Mouse (Mus musculus) intestine, embryonic 15.5 days (tissue): ENCODE measurements at regions not wholly inside any gene's neighbourhood (a gene's known extent, or its start where the extent isn't known, plus 50 kb on each side); places are given as distances from the start of the nearest gene placed in this dataset.

Source experiments
- ATAC-seq: fragments of 200-750 bp; cut with Nextera tagmentation; 2 replicates; pipeline ENCODE4 v1.8.0; 2017; ENCODE audit warnings: moderate TSS enrichment, moderate library complexity
- H3K27ac ChIP-seq: fragments of 300-500 bp; sonication (generic); 2 replicates; pipeline ENCODE4 v1.5.1; 2015; ENCODE audit warnings: mild to moderate bottlenecking, inconsistent platforms
- H3K27me3 ChIP-seq: fragments of 300-500 bp; sonication (generic); replicated peaks from 2 replicates; pipeline ENCODE4 v1.6.1; 2015; ENCODE audit warnings: inconsistent platforms
- H3K36me3 ChIP-seq: fragments of 300-500 bp; sonication (generic); 2 replicates; pipeline ENCODE4 v1.6.1; 2015; ENCODE audit warnings: inconsistent platforms
- H3K4me1 ChIP-seq: fragments of 300-500 bp; sonication (generic); replicated peaks from 2 replicates; pipeline ENCODE4 v1.6.1; 2015; ENCODE audit warnings: inconsistent platforms
- H3K4me2 ChIP-seq: fragments of 300-500 bp; sonication (generic); replicated peaks from 2 replicates; pipeline ENCODE4 v1.6.1; 2015; ENCODE audit warnings: mild to moderate bottlenecking, inconsistent platforms
- H3K4me3 ChIP-seq: fragments of 300-500 bp; sonication (generic); replicated peaks from 2 replicates; pipeline ENCODE4 v1.5.1; 2015; ENCODE audit warnings: inconsistent platforms
- H3K9ac ChIP-seq: fragments of 300-500 bp; sonication (generic); 2 replicates; pipeline ENCODE4 v1.6.1; 2015; ENCODE audit warnings: inconsistent platforms
- H3K9me3 ChIP-seq: fragments of 300-500 bp; sonication (generic); 2 replicates; pipeline ENCODE4 v1.6.1; 2016; ENCODE audit warnings: inconsistent platforms
- WGBS: fragments of 180-500 bp; shearing (Covaris S2); methylation state at CpG from one replicate; pipeline ENCODE4 v1.1.7; 2015; 5-methylcytosine and 5-hydroxymethylcytosine counted together

DNA sequence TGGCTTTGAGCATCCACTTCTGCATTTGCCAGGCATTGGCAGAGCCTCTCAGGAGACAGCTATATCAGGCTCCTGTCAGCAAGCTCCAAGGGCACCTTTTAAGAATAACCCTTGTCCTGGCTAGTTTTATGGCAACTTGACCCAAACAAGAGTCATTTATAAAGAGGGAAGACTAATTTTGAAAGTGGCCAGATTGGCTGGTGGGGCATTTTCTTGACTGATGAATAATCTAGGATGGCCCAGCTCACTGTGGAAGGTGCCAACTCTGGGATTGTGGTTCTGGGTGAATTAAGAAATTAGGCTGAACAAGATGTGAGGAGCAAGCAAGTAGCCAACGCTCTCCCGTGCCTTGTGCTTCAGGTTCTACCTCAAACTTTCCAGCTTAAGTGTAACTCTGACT lies 937.8 kb downstream of the Gsdmc2 start:
- 88% methylated on average over 2 of the region's 2 CpGs for WGBS
- H3K27me3 ChIP-seq, result no peaks in the 10 kb centered on the region
- no peak for ATAC-seq
- no peak overlapping the region for H3K4me2 ChIP-seq
- H3K4me1 ChIP-seq, result peaks cover 3% of the 10 kb centered on the region; the same call in 1 of the 2 replicates
- no peak overlapping the region for H3K4me3 ChIP-seq
- H3K9ac ChIP-seq, result no peak overlapping the region
- H3K36me3 ChIP-seq, result no peaks in the 10 kb centered on the region
- H3K27ac ChIP-seq, result no peak overlapping the region
- H3K9me3 ChIP-seq, result no peaks in the 10 kb centered on the region

DNA sequence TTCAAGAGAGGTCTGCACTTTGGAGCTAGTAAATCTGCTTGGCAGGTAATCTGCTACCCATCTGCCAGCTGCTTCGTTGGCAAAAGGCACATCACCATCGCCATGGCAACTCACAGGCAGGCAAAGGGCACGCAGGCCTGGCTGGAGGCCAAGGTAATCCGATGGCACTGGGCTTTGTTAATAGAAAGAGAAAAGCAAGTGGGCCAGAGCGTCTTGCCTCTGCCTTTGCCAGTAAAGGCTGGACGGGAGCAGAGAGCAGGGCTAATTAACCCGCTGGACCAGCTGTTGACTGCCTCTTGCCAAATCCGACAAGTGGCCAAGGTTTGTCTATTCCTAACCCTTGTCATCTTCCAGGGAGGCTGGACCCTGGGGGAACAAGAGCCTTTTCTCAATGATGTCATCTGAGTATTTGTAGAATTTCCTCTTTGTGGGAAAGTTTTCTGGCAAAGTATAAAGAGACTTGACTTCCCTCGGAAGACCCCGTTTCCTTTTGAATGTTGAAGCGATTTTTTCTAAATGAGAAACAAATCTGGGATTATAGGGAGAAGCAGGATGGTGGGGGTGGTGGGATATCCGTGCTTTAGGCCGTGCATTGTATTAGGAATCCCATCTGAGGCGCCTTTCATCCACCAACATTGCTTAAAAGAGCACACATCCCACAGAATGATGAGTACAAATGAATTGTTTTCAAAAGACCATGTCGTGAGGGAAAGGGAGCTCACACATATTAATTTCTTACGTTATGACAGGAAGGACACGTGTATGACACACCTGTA lies 941.7 kb downstream of the Gsdmc2 start:
- Histone ChIP-seq H3K4me3 (no peak overlapping the region), H3K9me3 (no peaks in the 10 kb centered on the region), H3K36me3 (no peaks in the 10 kb centered on the region), H3K4me1 (peaks cover 3% of the 10 kb centered on the region; the same call in 1 of the 2 replicates), H3K4me2 (peak overlapping the region; percentile 28; the same call in 1 of the 2 replicates), H3K27me3 (no peaks in the 10 kb centered on the region), H3K9ac (no peak overlapping the region), H3K27ac (no peak overlapping the region)
- WGBS, result 36% methylated on average over 17 of the region's 17 CpGs
- peak; percentile 75 for ATAC-seq

DNA sequence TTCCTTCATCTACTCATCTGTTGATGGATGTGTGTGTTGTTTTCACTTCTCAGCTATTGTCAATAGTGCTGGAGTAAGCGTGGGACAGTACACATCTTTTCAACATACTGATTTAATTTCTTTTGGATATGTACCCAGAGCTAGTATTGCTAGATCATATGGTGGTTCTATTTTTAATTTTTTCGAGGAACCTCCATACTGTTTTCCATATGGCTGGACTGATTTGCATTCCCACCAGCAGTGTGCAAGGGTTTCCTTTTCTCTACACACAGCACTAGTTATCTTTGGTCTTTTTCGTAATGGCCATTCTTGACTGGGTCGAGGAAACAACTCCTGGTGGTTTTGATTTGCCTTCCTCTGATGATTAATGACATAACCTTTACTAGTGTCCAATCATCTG lies 943.0 kb downstream of the Gsdmc2 start:
- Histone ChIP-seq H3K27me3 (no peaks in the 10 kb centered on the region), H3K4me1 (peaks cover 3% of the 10 kb centered on the region; the same call in 1 of the 2 replicates), H3K4me2 (no peak overlapping the region), H3K9me3 (no peaks in the 10 kb centered on the region), H3K27ac (no peak overlapping the region), H3K36me3 (no peaks in the 10 kb centered on the region), H3K4me3 (no peak overlapping the region), H3K9ac (no peak overlapping the region)
- WGBS, result 83% methylated on average over 4 of the region's 4 CpGs
- no peak for ATAC-seq

DNA sequence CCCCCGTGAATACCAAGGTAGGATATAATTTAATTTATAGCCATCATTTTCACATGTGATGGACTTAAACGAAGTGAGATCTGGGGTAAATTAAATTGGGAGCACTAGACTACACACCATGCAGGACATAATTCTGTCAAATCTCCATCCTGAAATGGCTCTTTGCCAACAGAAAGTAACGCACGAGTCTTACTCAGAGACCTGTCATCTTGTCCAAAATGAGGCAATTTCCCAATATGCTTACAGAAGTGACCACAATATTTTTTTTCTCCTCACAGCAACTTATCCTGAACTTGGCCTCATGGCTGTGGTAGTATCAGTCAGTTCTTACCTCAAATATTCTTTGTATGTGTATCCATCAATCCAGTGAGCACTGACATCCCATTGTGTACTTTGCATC lies 955.2 kb downstream of the Gsdmc2 start:
- no peaks in the 10 kb centered on the region for H3K9me3 ChIP-seq
- H3K27ac ChIP-seq, result no peak overlapping the region
- H3K4me2 ChIP-seq, result no peak overlapping the region
- no peak overlapping the region for H3K9ac ChIP-seq
- ATAC-seq, result no peak
- H3K4me3 ChIP-seq, result no peak overlapping the region
- H3K36me3 ChIP-seq, result no peaks in the 10 kb centered on the region
- no peaks in the 10 kb centered on the region for H3K4me1 ChIP-seq
- WGBS, result 77% methylated on average over 4 of the region's 4 CpGs
- no peaks in the 10 kb centered on the region for H3K27me3 ChIP-seq

DNA sequence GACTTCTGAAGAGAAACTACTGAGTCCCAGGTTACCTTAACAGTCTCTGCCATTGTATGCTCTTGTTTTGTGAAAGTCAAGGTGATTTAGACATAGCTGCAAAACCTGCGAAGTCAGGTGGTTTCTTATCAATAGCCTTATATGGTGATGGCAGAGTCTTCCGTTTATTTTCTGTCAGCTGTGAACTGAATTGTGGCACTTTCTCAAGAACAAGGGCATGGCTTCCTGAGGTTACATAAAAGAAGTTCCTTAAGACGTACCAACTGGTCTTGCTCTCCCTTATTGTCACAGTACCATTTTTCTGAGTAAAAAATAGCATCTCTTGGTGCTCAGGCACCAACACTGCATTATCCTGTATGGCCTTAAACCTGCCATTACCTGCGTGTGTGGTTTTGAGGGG lies 959.6 kb downstream of the Gsdmc2 start:
- H3K27me3 ChIP-seq, result no peaks in the 10 kb centered on the region
- no peak overlapping the region for H3K27ac ChIP-seq
- no peaks in the 10 kb centered on the region for H3K9me3 ChIP-seq
- no peak overlapping the region for H3K4me3 ChIP-seq
- no peaks in the 10 kb centered on the region for H3K4me1 ChIP-seq
- H3K36me3 ChIP-seq, result no peaks in the 10 kb centered on the region
- ATAC-seq, result no peak
- no peak overlapping the region for H3K9ac ChIP-seq
- no peak overlapping the region for H3K4me2 ChIP-seq
- 75% methylated on average over 4 of the region's 4 CpGs for WGBS

DNA sequence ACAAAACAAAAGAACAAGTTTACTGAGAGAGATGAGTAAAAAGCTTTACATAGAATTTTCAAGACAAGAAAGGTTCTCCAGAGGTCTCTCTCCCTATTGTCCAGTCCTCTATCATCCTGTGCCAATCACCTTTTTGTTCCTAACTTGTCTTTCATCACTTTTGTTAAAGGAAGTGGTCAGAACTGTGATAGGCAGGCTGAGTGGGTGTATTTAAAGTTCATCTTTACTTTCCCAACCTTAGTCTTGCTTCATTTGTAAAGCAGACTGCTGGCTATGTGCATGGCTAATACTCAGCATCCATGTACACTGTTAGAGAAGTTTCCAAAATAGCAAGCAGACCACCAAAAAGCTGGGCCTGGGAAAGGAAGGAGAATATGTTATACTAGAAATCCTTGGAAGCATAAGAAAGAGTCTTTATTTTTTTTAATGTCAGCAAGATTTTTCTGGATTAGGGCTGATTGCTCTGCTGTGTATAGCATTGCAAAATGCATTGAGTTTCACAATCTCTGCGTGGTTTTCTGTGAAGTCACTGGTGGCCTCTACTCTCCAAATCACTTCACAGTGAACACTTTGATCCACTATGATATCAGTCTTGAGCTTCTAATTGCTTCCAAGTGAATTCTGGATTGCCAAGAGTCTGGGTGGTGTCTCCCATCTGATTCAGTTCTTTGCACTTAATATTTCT lies 973.8 kb downstream of the Gsdmc2 start:
- no peak overlapping the region for H3K4me3 ChIP-seq
- H3K9ac ChIP-seq, result no peak overlapping the region
- 84% methylated on average over 1 of the region's 1 CpGs for WGBS
- H3K27me3 ChIP-seq, result no peaks in the 10 kb centered on the region
- H3K27ac ChIP-seq, result no peak overlapping the region
- no peaks in the 10 kb centered on the region for H3K36me3 ChIP-seq
- no peaks in the 10 kb centered on the region for H3K4me1 ChIP-seq
- no peak for ATAC-seq
- no peak overlapping the region for H3K4me2 ChIP-seq
- no peaks in the 10 kb centered on the region for H3K9me3 ChIP-seq

DNA sequence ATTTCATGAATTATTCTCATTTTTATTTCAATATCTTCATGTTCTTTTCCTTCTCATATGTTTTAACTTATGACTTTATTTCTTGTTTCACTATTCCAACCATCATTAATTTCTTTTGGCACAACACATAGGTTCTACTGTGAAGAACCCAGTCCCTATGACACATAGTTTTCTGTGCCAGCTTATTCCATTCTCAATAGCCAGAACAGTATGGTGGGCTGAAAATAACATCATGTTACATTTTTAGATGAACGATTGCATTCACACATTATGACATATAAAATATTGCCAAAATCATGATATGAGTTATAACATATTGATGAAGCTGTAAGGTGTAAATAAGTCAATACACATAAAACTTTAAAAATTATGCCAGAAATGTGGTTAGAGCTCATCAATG lies 982.4 kb downstream of the Gsdmc2 start:
- no peaks in the 10 kb centered on the region for H3K36me3 ChIP-seq
- WGBS, result 89% methylated on average over 1 of the region's 1 CpGs
- no peaks in the 10 kb centered on the region for H3K9me3 ChIP-seq
- H3K4me1 ChIP-seq, result no peaks in the 10 kb centered on the region
- H3K27ac ChIP-seq, result no peak overlapping the region
- no peak overlapping the region for H3K4me3 ChIP-seq
- H3K4me2 ChIP-seq, result no peak overlapping the region
- no peak overlapping the region for H3K9ac ChIP-seq
- H3K27me3 ChIP-seq, result no peaks in the 10 kb centered on the region
- no peak for ATAC-seq

DNA sequence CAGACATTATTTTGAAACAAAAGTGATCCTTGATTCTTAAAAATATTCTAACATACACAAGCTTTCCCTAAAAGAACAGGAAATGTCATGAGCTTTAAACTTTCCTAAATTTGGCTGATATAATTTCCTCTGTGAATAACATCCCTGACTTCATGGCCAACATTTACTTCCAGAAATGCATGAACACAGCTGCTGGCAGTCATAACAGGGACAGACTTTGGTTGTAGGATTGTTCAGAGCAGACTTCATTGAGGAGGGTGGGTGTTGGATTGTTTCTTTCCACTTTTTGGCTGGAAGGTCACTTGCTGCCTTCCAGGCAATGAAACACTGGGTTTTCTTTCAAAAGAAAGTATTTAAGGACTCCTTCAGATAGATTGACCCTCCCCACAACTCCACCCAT lies 983.6 kb downstream of the Gsdmc2 start:
- H3K9me3 ChIP-seq, result no peaks in the 10 kb centered on the region

DNA sequence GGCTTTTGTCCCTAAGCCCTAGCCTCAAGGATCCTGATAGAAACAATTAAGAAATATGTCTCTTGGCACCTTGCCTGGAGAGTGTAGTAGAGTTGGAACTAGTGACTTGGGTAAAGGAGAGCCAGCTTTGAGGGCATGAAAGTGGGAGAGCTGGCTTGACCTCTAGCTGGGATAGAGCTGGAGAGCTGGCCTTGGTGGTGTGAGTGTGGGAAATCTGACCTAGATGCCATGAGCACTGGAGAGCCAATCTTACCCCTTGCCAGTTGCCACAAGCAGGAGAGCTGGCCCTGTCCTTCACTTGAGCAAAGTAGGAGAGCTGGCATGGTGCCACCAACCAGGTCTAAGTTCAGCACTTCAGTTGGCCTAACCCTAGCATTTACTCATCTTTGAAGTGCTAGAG lies 995.7 kb downstream of the Gsdmc2 start:
- no peaks in the 10 kb centered on the region for H3K9me3 ChIP-seq
- H3K36me3 ChIP-seq, result no peaks in the 10 kb centered on the region

More for the DNA sequence above, 983.6 kb downstream of the Gsdmc2 start:
- Histone ChIP-seq H3K4me2 (no peak overlapping the region), H3K27ac (no peak overlapping the region), H3K4me1 (no peaks in the 10 kb centered on the region), H3K9ac (no peak overlapping the region), H3K4me3 (no peak overlapping the region), H3K36me3 (no peaks in the 10 kb centered on the region), H3K27me3 (no peaks in the 10 kb centered on the region)
- no peak for ATAC-seq

DNA sequence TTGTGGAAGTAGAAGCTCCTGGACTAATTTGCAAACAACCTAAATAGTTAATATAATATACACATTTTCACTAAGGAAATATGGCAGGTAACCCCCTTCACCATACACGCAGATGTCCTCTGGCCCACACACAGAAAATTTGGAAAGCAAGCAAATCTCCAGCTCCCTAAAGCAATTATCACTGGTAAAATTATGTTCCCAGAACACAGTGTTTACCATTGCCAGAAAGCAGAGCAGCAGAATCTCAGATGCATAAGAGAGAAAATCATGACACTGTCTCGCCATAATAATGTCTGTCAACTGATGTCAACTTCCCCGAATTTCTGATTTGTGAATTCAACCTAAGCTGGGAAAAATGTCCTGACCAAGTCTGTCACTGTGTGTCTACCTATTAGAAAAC lies 999.1 kb downstream of the Gsdmc2 start:
- ATAC-seq, result no peak
- Histone ChIP-seq H3K4me3 (no peak overlapping the region), H3K36me3 (no peaks in the 10 kb centered on the region), H3K27ac (no peak overlapping the region), H3K9me3 (no peaks in the 10 kb centered on the region), H3K4me2 (no peak overlapping the region), H3K4me1 (no peaks in the 10 kb centered on the region), H3K9ac (no peak overlapping the region), H3K27me3 (no peaks in the 10 kb centered on the region)
- WGBS, result 71% methylated on average over 3 of the region's 3 CpGs

More for the DNA sequence above, 995.7 kb downstream of the Gsdmc2 start:
- no peak overlapping the region for H3K9ac ChIP-seq
- ATAC-seq, result no peak
- no peak overlapping the region for H3K4me3 ChIP-seq
- no peaks in the 10 kb centered on the region for H3K27me3 ChIP-seq
- H3K4me1 ChIP-seq, result no peaks in the 10 kb centered on the region
- H3K4me2 ChIP-seq, result no peak overlapping the region
- H3K27ac ChIP-seq, result no peak overlapping the region

DNA sequence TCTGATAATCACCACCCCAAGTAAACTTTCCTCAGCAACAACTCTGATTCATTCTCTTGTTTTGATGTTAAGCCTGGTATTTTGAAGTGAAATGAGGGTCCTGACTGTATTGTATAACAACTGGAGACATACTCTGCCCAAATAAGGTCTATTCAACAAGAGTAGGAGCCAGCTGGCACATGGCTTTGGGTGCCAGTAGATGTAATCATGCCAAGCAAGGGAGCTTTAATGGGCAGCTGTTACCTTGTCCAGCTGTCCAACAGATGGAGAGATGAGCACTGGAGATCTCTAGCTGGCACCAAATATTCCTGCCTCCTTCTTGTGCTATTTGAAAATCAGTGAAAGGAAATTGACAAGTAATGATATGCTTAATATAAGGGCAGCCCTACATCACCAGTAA lies 1019.4 kb downstream of the Gsdmc2 start:
- ATAC-seq, result no peak
- Histone ChIP-seq H3K9me3 (no peaks in the 10 kb centered on the region), H3K27me3 (no peaks in the 10 kb centered on the region), H3K9ac (no peak overlapping the region), H3K36me3 (no peaks in the 10 kb centered on the region), H3K4me2 (no peak overlapping the region), H3K4me3 (no peak overlapping the region), H3K4me1 (no peaks in the 10 kb centered on the region), H3K27ac (no peak overlapping the region)

DNA sequence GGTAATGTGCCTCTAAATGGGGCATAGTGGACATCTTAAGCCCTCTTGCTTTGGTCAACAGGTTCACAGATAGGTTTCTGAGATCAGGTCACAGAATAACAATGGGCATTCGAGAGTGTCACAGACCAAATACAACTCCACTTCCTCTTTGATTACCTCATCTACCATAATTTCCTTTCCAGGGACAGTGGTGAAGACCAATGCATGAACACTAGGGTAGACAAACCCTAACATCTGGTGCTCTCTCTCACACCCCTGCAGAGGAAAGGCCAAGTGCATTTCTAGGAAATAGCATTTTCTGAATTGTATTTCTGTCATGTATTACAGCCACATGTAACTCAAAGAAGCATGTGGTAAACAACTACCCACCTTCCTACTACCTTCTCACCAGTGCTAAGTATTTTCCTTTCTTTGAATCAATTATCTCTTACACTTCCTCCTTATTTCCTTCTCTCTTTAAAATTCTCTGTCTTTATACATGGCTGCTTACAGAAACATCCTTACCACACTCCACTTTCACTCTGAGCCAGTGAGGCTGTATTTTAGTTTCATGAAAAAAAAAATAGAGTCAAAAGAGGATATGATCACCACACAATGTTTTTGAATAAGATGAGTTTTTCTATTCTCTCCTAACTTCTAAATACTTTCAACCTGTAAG lies 1021.0 kb downstream of the Gsdmc2 start:
- no peaks in the 10 kb centered on the region for H3K27me3 ChIP-seq
- WGBS, result 64% methylated on average over 1 of the region's 1 CpGs
- no peak overlapping the region for H3K4me2 ChIP-seq
- H3K36me3 ChIP-seq, result no peaks in the 10 kb centered on the region
- no peaks in the 10 kb centered on the region for H3K4me1 ChIP-seq
- no peak for ATAC-seq
- no peak overlapping the region for H3K27ac ChIP-seq
- no peaks in the 10 kb centered on the region for H3K9me3 ChIP-seq
- H3K4me3 ChIP-seq, result no peak overlapping the region
- no peak overlapping the region for H3K9ac ChIP-seq

DNA sequence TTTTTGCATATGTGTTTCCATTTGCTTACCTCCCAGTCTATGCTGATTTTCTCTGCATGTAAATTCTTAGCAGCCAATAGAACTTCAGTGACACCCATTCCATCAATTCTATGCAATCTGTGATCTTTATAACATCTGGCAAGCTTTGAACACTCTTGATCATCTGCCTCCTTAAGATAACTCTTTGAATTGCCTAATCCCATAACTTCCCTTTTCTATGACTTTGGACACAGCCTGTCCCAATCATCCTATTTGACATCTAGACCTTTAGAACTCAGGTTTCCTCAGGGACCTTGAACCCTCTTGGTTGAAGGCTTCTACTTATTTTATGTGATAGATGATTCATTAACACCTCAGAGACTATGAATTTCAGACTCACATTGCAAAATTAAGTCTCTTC lies 1022.7 kb downstream of the Gsdmc2 start:
- ATAC-seq, result no peak
- H3K27me3 ChIP-seq, result no peaks in the 10 kb centered on the region

More for the DNA sequence above, 1022.7 kb downstream of the Gsdmc2 start:
- Histone ChIP-seq H3K4me2 (no peak overlapping the region), H3K9ac (no peak overlapping the region), H3K4me1 (no peaks in the 10 kb centered on the region), H3K27ac (no peak overlapping the region), H3K36me3 (no peaks in the 10 kb centered on the region), H3K4me3 (no peak overlapping the region), H3K9me3 (no peaks in the 10 kb centered on the region)
